Mouse (Mus musculus) heart, embryonic 16.5 days (tissue): ENCODE data around the gene Ermap. TPM values are rescaled to one million over a fixed set of nuclear protein-coding genes. Genes with fewer than 3 reads are reported as not detected.

ENCODE experiments used
- ATAC-seq: fragments of 200-750 bp; cut with Nextera tagmentation; replicated peaks from 2 replicates; pipeline ENCODE4 v1.8.0; 2017; ENCODE audit warnings: moderate number of reproducible peaks; ENCODE audit not compliant: insufficient read depth, low FRiP score; ENCODE audit errors: extremely low read depth
- H3K27ac ChIP-seq: fragments of 300-500 bp; sonication (generic); 2 replicates; pipeline ENCODE4 v1.5.1; 2014; ENCODE audit warnings: mild to moderate bottlenecking, low read length, control low read depth, moderate library complexity
- H3K27me3 ChIP-seq: fragments of 300-500 bp; sonication (generic); 2 replicates; pipeline ENCODE4 v1.6.1; 2014; ENCODE audit warnings: low read length, mixed read lengths; ENCODE audit not compliant: control insufficient read depth, insufficient read depth
- H3K36me3 ChIP-seq: fragments of 300-500 bp; sonication (generic); 2 replicates; pipeline ENCODE4 v1.6.1; 2014; ENCODE audit not compliant: control insufficient read depth, insufficient read depth
- H3K4me1 ChIP-seq: fragments of 300-500 bp; sonication (generic); 2 replicates; pipeline ENCODE4 v1.6.1; 2014; ENCODE audit warnings: low read length, mixed read lengths; ENCODE audit not compliant: control insufficient read depth, insufficient read depth
- H3K4me2 ChIP-seq: fragments of 300-500 bp; sonication (generic); 2 replicates; pipeline ENCODE4 v1.6.1; 2014; ENCODE audit warnings: low read depth, mild to moderate bottlenecking, control low read depth, low read length
- H3K4me3 ChIP-seq: fragments of 300-500 bp; sonication (generic); 2 replicates; pipeline ENCODE4 v1.5.1; 2014; ENCODE audit warnings: mild to moderate bottlenecking, control low read depth, low read length
- H3K9ac ChIP-seq: fragments of 300-500 bp; sonication (generic); 2 replicates; pipeline ENCODE4 v1.6.1; 2014; ENCODE audit warnings: low read length, control low read depth
- H3K9me3 ChIP-seq: fragments of 300-500 bp; sonication (generic); replicated peaks from 2 replicates; pipeline ENCODE4 v1.6.1; 2016; ENCODE audit warnings: low read length; ENCODE audit not compliant: control insufficient read depth
- WGBS: fragments of 180-500 bp; shearing (Covaris S2); extraction: QIAGEN DNeasy Blood & Tissue Kit; methylation state at CpG from one replicate; pipeline ENCODE4 v1.1.7; 2014; 5-methylcytosine and 5-hydroxymethylcytosine counted together
- polyA plus RNA-seq: library from polyadenylated mRNA; unstranded; fragments of >200 nt; fragmentation: Nextera tagmentation; extraction: Ambion mirVana; gene quantifications from 2 replicates; pipeline ENCODE4 v1.2.1, GENCODE M21; 2015

Ermap gene
- polyA plus RNA-seq: 0.88 and 1.4 TPM in 2 replicates

DNA sequence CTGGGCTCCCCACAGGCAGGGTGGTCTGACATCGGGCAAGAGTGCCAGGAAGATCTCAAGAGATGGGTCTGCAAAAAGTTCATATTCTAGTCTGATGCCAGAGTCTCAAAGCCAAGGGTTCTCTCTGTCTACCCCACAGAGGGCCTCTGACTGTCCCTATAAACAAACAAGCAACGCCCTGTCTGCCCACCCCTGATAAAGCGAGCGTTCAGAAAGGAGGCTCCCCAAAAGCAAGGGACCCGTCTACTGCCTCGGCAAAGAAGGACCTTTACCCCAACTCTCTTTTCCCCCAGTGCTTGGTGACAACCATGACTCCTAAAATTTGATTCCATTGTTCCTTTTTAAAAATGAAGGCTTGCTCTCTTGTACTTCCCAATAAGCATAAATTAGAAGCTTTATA, at the start of gene Ermap:
Gene Ermap, minus strand, starts transcription at position 148 of the 400 bp plus-strand sequence.
- no peak for ATAC-seq
- WGBS: 58% methylated on average over 6 of the region's 6 CpGs
- Histone ChIP-seq H3K27ac (no peak within 1 kb of the TSS), H3K9ac (no peak within 1 kb of the TSS), H3K9me3 (no peaks in the 10 kb centered on the region), H3K4me1 (peaks cover 4% of the 10 kb centered on the region; the same call in 1 of the 2 replicates), H3K36me3 (no peaks in the 10 kb centered on the region), H3K27me3 (no peaks in the 10 kb centered on the region), H3K4me3 (no peak within 1 kb of the TSS), H3K4me2 (no peak within 1 kb of the TSS)

DNA sequence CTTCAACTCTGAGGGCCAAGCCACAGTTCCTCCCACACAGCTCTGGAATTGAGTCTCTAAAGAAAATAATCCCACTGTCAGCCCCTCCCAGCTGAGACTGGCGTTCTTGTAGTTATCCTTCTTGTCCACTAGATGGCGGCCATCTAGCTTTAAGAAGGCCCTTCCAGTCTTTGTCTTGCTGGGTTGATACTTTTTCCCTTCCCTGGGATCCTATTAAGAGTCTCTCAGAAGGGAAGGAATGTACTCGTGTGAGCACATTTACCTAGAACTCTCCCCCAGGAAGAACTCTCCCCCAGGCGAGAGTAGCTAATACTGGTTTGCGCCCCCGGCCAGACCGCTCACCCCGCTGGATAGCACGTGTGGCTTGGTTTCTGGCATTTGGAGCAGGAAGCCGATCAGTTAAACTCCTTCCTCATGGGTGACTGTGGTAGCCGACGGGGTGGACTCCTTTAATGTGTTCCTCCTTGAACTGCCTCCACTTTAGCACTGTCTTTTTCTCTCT, 49.4 kb upstream of the Ermap start:
- Histone ChIP-seq H3K36me3 (peaks cover 10% of the 10 kb centered on the region; the same call in 1 of the 2 replicates), H3K4me1 (no peaks in the 10 kb centered on the region), H3K9ac (peak overlapping the region; percentile 41; the same call in 1 of the 2 replicates), H3K27ac (no peak overlapping the region), H3K4me2 (0 out of 2 replicates have a peak overlapping the region, but pooled peaks have one; percentile 21), H3K9me3 (no peaks in the 10 kb centered on the region), H3K4me3 (no peak overlapping the region), H3K27me3 (no peaks in the 10 kb centered on the region)
- 36% methylated on average over 12 of the region's 12 CpGs for WGBS
- ATAC-seq: peak; percentile 57

DNA sequence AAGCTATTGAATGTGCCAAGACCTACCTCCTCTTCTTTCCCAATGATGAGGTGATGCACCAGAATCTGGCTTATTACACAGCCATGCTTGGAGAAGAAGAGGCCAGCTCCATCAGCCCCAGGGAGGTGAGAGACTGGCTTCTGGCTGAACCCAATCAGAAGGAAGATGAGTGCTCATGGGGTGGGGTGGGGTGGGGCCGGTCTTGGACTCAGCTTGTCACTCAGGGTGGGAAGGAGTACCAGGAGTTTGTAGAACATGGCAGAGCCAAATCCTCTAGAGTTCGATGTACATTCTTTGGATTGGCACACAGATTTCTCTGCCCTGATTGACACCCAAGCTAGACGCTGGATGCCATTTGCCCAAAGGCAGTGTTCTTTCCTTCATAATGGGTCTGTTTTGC, 48.9 kb upstream of the Ermap start:
- Histone ChIP-seq H3K9me3 (no peaks in the 10 kb centered on the region), H3K27me3 (no peaks in the 10 kb centered on the region), H3K4me1 (0 out of 2 replicates have a peak, but pooled peaks cover 3% of the 10 kb centered on the region), H3K36me3 (peaks cover 6% of the 10 kb centered on the region; the same call in 1 of the 2 replicates), H3K27ac (no peak overlapping the region), H3K4me3 (no peak overlapping the region), H3K9ac (no peak overlapping the region), H3K4me2 (no peak overlapping the region)
- WGBS: 68% methylated on average over 3 of the region's 3 CpGs
- no peak for ATAC-seq

DNA sequence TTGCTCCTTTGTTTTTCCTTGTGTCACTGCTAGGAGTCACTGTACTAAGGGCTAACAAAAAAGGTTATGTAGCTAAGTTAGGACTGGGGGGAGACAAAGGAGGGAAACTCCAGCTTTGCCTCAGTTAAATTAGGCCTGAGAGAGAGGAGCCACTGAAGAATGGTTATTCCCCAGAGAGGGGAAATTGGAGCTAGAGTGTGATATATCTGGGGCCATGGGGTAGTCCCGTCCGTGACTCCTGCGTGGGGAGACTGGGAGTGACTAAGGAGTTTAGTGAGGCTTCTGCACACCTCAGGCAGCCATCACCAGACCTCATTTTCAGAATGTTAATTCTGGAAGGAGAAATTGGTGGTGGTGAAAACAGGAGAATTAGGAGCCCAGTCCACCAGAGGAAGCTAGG, 44.5 kb upstream of the Ermap start:
- no peaks in the 10 kb centered on the region for H3K36me3 ChIP-seq
- no peaks in the 10 kb centered on the region for H3K9me3 ChIP-seq
- H3K9ac ChIP-seq: no peak overlapping the region
- ATAC-seq: no peak
- no peaks in the 10 kb centered on the region for H3K27me3 ChIP-seq
- H3K27ac ChIP-seq: peak overlapping the region; percentile 72; the same call in 1 of the 2 replicates
- WGBS: 66% methylated on average over 3 of the region's 3 CpGs
- H3K4me3 ChIP-seq: peak overlapping the region; percentile 83
- peaks cover 9% of the 10 kb centered on the region for H3K4me1 ChIP-seq
- H3K4me2 ChIP-seq: peak overlapping the region; percentile 74

DNA sequence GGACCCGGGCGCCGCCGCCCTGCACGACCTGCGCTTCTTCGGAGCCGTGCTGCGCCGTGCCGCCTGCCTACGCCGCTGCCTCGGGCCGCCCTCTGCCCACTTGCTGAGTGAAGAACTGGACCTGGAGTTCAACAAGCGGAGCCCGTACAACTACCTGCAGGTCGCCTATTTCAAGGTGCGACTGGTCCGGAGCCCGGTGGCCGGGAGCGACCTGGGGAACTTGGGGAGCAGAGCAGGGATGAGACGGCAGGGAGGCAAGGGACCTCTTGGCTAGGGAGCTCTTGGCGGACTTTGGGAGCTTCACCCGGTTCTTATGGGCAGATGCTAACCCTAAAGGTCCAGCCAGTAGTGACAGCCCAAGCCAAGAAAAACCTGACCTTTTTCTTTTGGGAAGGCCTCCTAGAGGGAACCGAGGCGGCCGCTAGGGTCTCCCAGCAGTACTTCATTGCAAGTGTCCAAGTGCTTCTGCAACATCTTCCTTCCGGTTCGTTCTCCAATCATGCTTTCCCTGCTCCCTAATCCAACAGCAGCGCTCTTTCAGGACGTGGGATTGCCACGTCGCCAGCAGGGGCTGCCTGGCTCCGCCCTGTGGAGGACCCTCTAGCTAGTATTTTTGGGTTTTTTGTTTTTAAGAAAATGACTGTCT, 43.6 kb upstream of the Ermap start:
- ATAC-seq: peak; percentile 40
- Histone ChIP-seq H3K27me3 (no peaks in the 10 kb centered on the region), H3K9ac (peak overlapping the region; percentile 87), H3K27ac (peak overlapping the region; percentile 72), H3K4me1 (peaks cover 9% of the 10 kb centered on the region), H3K36me3 (0 out of 2 replicates have a peak, but pooled peaks cover 1% of the 10 kb centered on the region), H3K4me3 (peak overlapping the region; percentile 83), H3K9me3 (no peaks in the 10 kb centered on the region), H3K4me2 (peak overlapping the region; percentile 74)
- under 1% methylated on average over 36 of the region's 36 CpGs for WGBS

DNA sequence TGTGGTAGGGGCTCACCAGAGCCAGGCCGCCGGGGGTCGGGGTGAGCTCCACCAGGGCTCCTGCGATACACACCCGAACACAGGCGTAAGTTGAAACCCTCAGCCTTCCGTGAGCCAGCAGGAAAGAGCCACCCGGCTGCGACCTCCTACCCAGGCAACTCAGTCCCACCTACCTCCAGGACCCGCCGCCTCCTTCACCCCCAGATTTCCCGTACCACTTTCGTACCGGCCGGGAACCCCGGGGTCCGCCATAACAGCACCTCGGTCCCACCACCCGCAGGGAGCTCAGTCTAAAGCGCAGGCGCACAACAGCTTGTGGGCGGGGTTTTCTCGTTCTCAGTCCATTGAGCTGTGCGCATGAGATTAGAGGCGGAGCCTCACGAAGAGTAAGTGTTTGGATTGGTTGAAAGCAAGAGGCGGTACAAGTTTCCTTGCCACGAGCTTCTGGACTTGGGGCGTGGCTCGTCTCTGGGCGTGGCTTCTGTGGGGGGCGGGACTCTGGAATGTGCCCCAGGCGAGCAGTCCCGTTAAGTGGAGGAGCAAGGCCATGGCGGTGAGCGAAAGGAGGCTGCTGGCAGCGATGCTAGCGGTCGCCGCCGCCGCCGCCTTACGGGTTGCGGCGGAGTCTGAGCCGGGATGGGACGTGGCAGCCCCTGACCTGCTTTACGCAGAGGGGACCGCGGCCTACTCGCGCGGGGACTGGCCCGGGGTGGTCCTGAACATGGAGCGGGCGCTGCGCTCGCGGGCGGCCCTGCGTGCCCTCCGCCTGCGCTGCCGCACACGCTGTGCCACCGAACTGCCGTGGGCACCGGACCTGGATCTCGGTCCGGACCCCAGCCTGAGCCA, 42.8 kb upstream of the Ermap start, which contains the start of the genes AU022252 and P3h1:
Gene AU022252, minus strand, starts transcription at position 303 of the 846 bp plus-strand sequence.
Gene P3h1, plus strand, starts transcription at position 506 of the 846 bp plus-strand sequence.
- H3K9me3 ChIP-seq: no peaks in the 10 kb centered on the region
- H3K27me3 ChIP-seq: no peaks in the 10 kb centered on the region
- peak within 1 kb of the TSS; percentile 72 for H3K27ac ChIP-seq
- peak within 1 kb of the TSS; percentile 90 for H3K9ac ChIP-seq
- H3K4me1 ChIP-seq: peaks cover 9% of the 10 kb centered on the region
- H3K4me2 ChIP-seq: peak within 1 kb of the TSS; percentile 86
- 0 out of 2 replicates have a peak, but pooled peaks cover 7% of the 10 kb centered on the region for H3K36me3 ChIP-seq
- peak within 1 kb of the TSS; percentile 83 for H3K4me3 ChIP-seq
- peak; percentile 97 for ATAC-seq
- under 1% methylated on average over 71 of the region's 71 CpGs for WGBS

DNA sequence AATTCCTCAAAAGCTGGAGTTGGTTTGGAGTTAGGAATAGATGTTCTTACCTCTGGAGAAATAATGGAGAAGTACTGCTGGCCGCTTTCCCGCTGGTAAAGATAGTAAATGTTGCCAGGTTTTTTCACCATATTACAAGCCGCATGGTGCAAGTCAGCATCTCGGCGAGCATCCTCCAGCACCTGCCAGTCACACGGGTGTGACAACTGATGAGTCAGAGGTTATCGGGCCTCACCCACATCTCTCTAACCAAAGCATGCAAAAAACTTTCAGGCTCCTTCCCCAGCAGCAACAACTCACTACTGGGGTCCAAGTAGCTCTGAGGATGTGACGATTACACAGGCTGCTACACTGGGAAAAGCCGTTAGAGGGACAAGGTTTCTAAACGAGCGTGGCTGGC, 36.9 kb upstream of the Ermap start:
- H3K4me3 ChIP-seq: no peak overlapping the region
- no peak for ATAC-seq
- H3K36me3 ChIP-seq: peaks cover 38% of the 10 kb centered on the region
- whole genome bisulfite sequencing: 89% methylated on average over 11 of the region's 11 CpGs
- H3K27me3 ChIP-seq: no peaks in the 10 kb centered on the region
- H3K27ac ChIP-seq: no peak overlapping the region
- H3K9me3 ChIP-seq: no peaks in the 10 kb centered on the region
- peaks cover 3% of the 10 kb centered on the region for H3K4me1 ChIP-seq
- no peak overlapping the region for H3K9ac ChIP-seq
- H3K4me2 ChIP-seq: no peak overlapping the region

DNA sequence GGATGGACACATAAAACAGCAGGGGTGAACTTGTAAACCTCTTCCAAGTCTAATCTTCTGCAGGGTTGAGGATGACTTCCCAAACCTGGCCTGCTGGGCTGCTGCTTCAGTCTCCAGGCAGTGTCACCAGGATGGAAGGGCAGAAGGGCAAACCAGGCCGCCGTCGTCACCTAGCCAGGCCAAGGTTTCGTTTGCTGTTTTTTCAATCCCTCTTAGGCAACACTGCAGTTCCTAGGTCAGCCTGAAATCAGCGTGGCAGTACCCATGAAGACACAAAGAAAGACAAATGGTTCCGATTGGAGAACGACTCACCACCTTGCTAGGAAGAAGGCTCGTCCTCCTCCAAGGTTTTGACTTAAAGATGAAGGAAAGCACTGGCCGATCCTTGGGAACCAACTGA, 35.9 kb upstream of the Ermap start:
- ATAC-seq: no peak
- WGBS: 87% methylated on average over 9 of the region's 9 CpGs

More for the DNA sequence above, 35.9 kb upstream of the Ermap start:
- Histone ChIP-seq H3K4me3 (no peak overlapping the region), H3K36me3 (peaks cover 38% of the 10 kb centered on the region), H3K4me2 (no peak overlapping the region), H3K27ac (no peak overlapping the region), H3K4me1 (no peaks in the 10 kb centered on the region), H3K9ac (no peak overlapping the region), H3K9me3 (no peaks in the 10 kb centered on the region), H3K27me3 (no peaks in the 10 kb centered on the region)
